Comparison of ENCODE assay signal across 8 mouse cellular contexts in genomic region chr8:4676586-4676985, GRCm38 (mm10).
A peak's percentile ranks its signal among the peaks of the same experiment; 100 is the strongest.
DNase-seq lines count a peak whose midpoint lies in the region; ATAC-seq and TF ChIP-seq lines count a peak whose summit lies in the region.

No protein-coding gene starts in this region.

- no peaks in the 10 kb centered on the region for H3K4me1 ChIP-seq in forebrain, embryonic 11.5 days (replicated peaks; ENCODE audit: control insufficient read depth, insufficient read depth, low read length)
- H3K4me1 ChIP-seq in limb, embryonic 11.5 days (ENCODE audit: control insufficient read depth, insufficient read depth, low read length), result no peaks in the 10 kb centered on the region
- 0 out of 2 replicates have a peak, but pooled peaks cover 4% of the 10 kb centered on the region for H3K4me1 ChIP-seq in stomach, embryonic 16.5 days (ENCODE audit: control insufficient read depth, insufficient read depth, low read length)

- no peaks in the 10 kb centered on the region for H3K27me3 ChIP-seq in forebrain, embryonic 11.5 days (ENCODE audit: control insufficient read depth, insufficient read depth, low read length)
- no peaks in the 10 kb centered on the region for H3K27me3 ChIP-seq in limb, embryonic 11.5 days (ENCODE audit: control insufficient read depth, insufficient read depth, low read length)
- H3K27me3 ChIP-seq in stomach, embryonic 16.5 days (ENCODE audit: control insufficient read depth, insufficient read depth, low read length), result no peaks in the 10 kb centered on the region

- WGBS in forebrain, embryonic 11.5 days, result 94% methylated on average over 7 of the region's 7 CpGs
- 87% methylated on average over 7 of the region's 7 CpGs for WGBS in limb, embryonic 11.5 days
- WGBS in stomach, embryonic 16.5 days, result 84% methylated on average over 7 of the region's 7 CpGs

- intact Hi-C loops in gastrocnemius, adult 2 months (cut with DNase I), result loop anchor here (5.0 to 10.0 kb wide), 4 partner anchors 98 to 1052 kb away; partner anchors contain the start of genes Evi5l, Gm49320, Map2k7 and Pcp2

- no peak overlapping the region; the same call in 1 of the 2 replicates for H3K9ac ChIP-seq in forebrain, embryonic 11.5 days (ENCODE audit: low read length)
- peak overlapping the region; percentile 68; the same call in 1 of the 2 replicates for H3K9ac ChIP-seq in limb, embryonic 11.5 days (ENCODE audit: low read length)
- H3K9ac ChIP-seq in stomach, embryonic 16.5 days (ENCODE audit: low read length), result no peak overlapping the region

- peak overlapping the region; percentile 97 for H3K27ac ChIP-seq in gastrocnemius, adult 2 months
- H3K27ac ChIP-seq in forebrain, embryonic 11.5 days (ENCODE audit: low read depth, low read length), result no peak overlapping the region
- H3K27ac ChIP-seq in limb, embryonic 11.5 days (replicated peaks; ENCODE audit: low read depth, low read length), result no peak overlapping the region
- H3K27ac ChIP-seq in stomach, embryonic 16.5 days (ENCODE audit: low read length), result no peak overlapping the region

- peak overlapping the region; percentile 92 for H3K4me3 ChIP-seq in gastrocnemius, adult 2 months
- peak overlapping the region; percentile 61 for H3K4me3 ChIP-seq in forebrain, embryonic 11.5 days (ENCODE audit: low read depth, low read length)
- peak overlapping the region; percentile 59 for H3K4me3 ChIP-seq in limb, embryonic 11.5 days (ENCODE audit: low read depth, low read length)
- H3K4me3 ChIP-seq in stomach, embryonic 16.5 days (replicated peaks; ENCODE audit: low read length), result peak overlapping the region; percentile 81

- ATAC-seq in forebrain, embryonic 11.5 days (replicated peaks; ENCODE audit: low FRiP score), result no peak
- no peak for ATAC-seq in limb, embryonic 11.5 days (ENCODE audit: insufficient number of reproducible peaks, low FRiP score, low TSS enrichment, low read depth)
- ATAC-seq in stomach, embryonic 16.5 days (ENCODE audit: insufficient read depth, low FRiP score), result no peak

- DNase-seq in gastrocnemius, adult 2 months, result no peak
- DNase-seq in gastrocnemius, postnatal 10 days, result no peak
- DNase-seq in right cerebral cortex, adult 18-20 months, result peak; percentile 2
- DNase-seq in right cerebral cortex, postnatal 14 days, result no peak
- no peak for DNase-seq in forebrain, embryonic 11.5 days (ENCODE audit: low spot score)
- peak; percentile 26 for DNase-seq in limb, embryonic 11.5 days (ENCODE audit: low spot score)
- DNase-seq in right cerebral cortex, postnatal 4 days, result no peak

- no peaks in the 10 kb centered on the region for H3K36me3 ChIP-seq in forebrain, embryonic 11.5 days (ENCODE audit: control insufficient read depth, insufficient read depth, low read length)
- H3K36me3 ChIP-seq in limb, embryonic 11.5 days (ENCODE audit: control insufficient read depth, insufficient read depth, low read length), result no peaks in the 10 kb centered on the region
- no peaks in the 10 kb centered on the region for H3K36me3 ChIP-seq in stomach, embryonic 16.5 days (ENCODE audit: control insufficient read depth, insufficient read depth, low read length)

- H3K9me3 ChIP-seq in forebrain, embryonic 11.5 days (ENCODE audit: control insufficient read depth, low read length), result peaks cover 2% of the 10 kb centered on the region; the same call in 1 of the 2 replicates
- no peaks in the 10 kb centered on the region for H3K9me3 ChIP-seq in limb, embryonic 11.5 days (ENCODE audit: control insufficient read depth, low read length)
- H3K9me3 ChIP-seq in stomach, embryonic 16.5 days (replicated peaks; ENCODE audit: control insufficient read depth, low read length), result peaks cover 8% of the 10 kb centered on the region; the same call in 1 of the 2 replicates

- TF ChIP-seq CTCF in gastrocnemius, adult 2 months (IDR thresholded peaks at IDR 0.05), result no peak

- peak overlapping the region; percentile 59; the same call in 1 of the 2 replicates for H3K4me2 ChIP-seq in forebrain, embryonic 11.5 days (ENCODE audit: low read depth, low read length, severe bottlenecking)
- peak overlapping the region; percentile 51 for H3K4me2 ChIP-seq in limb, embryonic 11.5 days (ENCODE audit: low read depth, severe bottlenecking)
- H3K4me2 ChIP-seq in stomach, embryonic 16.5 days (ENCODE audit: low read depth, low read length), result peak overlapping the region; percentile 73

Comparison
In these comparisons a context has a peak if more than half of its experiments do, and no peak if none do; other contexts are left out.
1. DNase-seq: peak in right cerebral cortex, adult 18-20 months (single experiment) and limb, embryonic 11.5 days (single experiment); none in gastrocnemius, adult 2 months (single experiment), gastrocnemius, postnatal 10 days (single experiment), right cerebral cortex, postnatal 14 days (single experiment), forebrain, embryonic 11.5 days (single experiment) and right cerebral cortex, postnatal 4 days (single experiment).
2. Peak in every context shown above with its lines, with median percentiles within 50 percentile points of each other: H3K4me3 ChIP-seq and H3K4me2 ChIP-seq.